Mouse (Mus musculus): ENCODE results near the gene Kif5a.

Kif5a gene

DNA sequence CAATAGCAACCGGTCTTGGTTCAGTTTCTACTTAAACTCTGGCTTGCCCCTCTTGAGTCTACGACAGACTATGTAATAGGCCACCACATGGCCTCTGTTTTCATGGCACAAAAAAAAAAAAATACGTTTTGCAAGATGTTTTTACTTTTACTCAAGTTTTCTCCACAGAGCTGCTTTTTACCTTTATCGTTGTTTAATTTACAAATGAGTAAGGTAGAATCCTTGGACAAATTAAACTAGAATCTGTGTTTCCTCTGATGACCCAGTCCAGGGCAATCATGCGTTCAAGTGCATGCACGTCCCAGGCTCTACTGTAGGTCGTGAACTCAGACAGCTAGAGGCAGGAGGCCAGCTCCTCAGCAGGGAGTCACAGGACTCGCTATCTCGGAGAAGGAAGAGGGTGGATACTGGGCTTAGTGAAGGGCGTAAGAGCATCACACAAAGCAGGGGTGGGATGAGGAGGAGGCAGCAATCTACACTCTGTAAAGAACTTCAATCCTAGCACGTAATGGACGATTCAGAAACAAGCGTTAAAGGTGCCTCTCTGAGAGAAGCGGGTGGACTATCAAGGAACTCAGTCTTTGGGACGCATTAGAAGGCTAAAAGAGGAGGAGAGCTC lies 26.5 kb upstream of the Kif5a start:
- in situ Hi-C loops (cut with MboI, MseI) = no loop called here

DNA sequence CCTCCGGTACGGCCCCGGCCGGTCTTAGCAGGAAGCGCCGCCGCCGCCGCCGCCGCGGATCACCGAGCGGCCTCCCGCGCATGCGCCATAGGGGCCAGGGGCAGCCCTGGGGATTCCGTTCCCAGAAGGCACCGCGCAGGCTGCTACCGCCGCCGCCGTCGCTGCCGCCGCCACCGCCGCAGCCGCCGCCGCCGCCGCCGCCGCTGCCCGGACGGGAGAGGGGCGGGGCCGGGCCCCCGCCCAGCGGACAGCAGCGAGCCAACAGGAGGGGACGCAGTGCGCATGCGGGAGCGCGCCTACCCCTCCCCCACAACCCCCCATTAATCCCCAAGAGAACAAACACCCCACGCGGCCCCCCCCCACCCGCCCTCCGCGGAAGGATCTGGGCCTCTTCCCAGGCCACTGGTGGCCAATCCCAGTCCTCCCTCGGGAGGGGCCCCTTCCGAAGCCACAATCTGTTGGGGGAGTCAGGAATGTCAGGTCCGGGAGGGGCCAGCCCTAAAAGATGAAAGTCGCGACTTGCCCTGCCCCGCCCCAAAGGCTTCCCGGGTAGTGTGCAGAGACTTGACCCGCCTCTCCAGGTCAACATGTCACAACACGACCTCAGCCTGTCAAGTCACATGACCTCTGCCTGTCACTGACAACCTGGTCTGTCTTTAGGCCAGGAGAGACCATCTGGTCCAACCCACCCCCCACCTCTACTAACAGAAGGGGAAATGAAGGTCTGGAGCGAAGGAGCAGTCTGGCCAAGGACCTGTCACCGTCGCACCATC lies 25.8 kb upstream of the Kif5a start, which contains the start of gene Mbd6:
Mbd6 (minus strand) TSS at position 219 of the 773 bp plus-strand sequence.
- in situ Hi-C loops (cut with MboI, MseI) = no loop called here

DNA sequence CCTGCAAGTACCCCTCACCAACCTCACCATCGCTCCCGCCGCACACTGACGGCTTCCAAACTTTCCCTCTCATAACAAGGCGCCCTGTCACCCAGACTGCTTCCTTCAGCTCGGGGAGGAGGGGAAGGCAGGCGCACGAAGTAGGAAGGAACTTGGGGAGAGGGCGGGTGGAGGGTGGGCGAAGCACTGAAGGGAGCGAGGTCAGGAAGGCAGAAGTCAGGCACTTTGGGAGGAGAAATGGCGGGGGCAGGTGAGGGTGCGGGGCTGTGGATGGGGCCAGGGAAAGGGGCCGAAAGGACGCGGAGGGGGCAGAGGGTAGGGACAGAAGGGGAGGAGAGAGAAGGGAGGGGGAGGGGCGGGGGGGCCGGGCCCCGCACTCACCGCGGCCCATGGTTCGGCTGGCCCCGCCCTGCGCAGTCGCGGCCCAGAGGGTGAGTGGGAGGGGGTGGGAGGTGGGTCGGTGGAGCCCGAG lies 25.2 kb upstream of the Kif5a start:
- in situ Hi-C loops (cut with MboI, MseI) = no loop called here

DNA sequence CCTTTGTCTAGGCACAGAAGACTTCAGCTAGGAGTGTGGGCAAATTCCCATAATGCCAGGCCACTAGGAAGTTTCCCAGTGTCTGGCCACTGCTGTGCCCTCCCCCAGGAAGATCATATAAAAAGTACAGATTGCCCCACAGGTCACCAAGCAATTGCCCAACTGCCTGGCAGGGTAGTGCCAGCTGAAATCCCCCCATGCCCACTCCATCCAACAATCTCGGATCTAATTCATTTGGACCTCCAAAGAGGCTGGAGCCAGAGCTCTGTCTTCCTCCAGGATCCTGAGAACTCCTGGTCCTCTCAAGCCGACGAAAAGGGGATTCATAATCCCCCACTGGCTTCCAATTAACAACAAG lies 24.8 kb upstream of the Kif5a start:
- in situ Hi-C loops (cut with MboI, MseI) = no loop called here

DNA sequence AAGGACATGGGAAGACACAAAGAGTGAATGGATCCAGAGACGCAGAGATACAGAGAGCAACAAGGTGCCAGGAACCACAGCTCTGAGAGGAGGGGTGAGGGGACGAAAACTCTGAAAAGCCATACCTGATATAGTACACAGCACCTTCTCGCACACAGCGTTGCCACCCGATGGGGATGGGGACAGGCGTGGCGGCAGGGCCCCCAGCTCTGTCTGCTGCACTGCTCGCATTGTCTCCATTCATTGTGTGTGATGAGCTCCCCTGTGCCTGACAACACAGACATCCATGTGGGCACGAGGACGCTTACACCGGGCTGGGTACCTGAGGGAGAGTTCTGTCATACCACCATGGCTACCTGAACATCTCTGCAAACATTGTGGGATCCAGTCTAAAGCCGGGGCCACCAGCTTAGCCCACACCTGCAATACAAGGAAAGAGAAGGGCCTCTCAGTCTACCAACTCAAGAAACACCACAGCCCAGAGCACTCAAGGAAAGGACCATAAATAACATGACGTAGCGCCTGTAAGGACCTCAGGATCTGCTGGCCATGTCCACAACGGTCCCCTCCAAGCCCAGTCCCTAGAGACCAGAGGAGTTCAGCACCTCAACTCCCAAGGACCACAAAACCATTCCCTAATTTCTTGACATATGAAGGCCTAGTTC lies 24.3 kb upstream of the Kif5a start:
- in situ Hi-C loops (cut with MboI, MseI) = no loop called here

DNA sequence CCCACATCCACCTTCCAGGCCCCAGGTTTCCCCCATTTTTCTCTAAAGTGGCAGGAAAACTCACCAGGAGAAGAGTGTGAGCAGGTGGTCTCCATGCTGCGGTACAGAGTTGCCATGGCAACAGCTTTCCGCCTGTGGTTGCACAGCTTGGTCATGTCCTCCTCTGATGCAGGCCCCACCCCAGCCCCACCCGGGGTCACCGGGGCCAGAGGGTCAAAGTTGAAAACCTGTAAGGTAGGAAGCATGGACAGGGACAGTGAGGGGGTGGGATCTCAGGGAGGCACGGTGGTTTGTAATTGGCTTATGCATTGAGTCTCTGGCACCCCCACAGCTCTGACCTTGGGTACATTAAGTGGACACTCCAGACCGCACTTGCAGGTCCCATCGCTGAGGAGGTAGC lies 23.6 kb upstream of the Kif5a start:
- in situ Hi-C loops (cut with MboI, MseI) = no loop called here

DNA sequence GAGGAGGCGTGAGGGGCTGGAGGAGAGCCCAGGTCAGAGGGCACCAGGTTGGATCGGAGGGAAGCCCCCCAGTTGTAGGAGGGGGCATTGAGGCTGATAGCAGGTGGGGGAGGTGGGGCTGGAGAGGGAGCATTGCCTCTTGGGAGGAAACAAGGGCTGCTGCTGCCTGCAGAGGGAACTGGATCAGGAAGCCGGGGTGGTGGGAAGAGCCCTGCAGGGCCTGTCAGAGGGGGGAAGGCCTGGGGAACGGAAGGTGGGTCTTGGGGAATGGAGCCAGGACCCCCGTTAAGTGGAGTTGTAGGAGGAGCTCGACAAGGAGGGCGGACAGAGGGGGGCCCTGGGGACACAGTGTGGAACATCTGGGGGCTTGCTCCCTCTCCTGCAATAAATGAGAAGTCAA lies 23.0 kb upstream of the Kif5a start:
- in situ Hi-C loops (cut with MboI, MseI) = no loop called here

DNA sequence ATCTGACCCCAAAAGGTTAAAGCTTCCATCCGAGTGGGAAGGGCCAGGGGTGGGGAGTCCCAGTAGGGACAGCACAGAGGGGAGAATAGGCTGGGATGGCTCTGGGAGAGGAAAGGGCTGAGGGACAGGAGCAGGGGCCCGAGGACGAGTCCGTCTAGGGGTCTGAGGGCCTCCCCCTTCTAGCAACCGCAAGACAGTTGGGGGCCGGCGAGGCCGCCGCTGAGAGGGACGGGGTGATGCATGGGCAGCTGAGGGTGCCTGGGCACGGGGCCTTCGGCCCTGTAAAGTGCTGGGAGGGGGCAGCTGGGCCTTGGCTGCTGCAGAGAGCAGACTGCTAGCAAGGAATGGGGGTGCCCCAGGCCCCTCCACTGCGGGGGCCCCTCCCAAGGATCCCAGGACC lies 22.5 kb upstream of the Kif5a start:
- in situ Hi-C loops (cut with MboI, MseI) = no loop called here

DNA sequence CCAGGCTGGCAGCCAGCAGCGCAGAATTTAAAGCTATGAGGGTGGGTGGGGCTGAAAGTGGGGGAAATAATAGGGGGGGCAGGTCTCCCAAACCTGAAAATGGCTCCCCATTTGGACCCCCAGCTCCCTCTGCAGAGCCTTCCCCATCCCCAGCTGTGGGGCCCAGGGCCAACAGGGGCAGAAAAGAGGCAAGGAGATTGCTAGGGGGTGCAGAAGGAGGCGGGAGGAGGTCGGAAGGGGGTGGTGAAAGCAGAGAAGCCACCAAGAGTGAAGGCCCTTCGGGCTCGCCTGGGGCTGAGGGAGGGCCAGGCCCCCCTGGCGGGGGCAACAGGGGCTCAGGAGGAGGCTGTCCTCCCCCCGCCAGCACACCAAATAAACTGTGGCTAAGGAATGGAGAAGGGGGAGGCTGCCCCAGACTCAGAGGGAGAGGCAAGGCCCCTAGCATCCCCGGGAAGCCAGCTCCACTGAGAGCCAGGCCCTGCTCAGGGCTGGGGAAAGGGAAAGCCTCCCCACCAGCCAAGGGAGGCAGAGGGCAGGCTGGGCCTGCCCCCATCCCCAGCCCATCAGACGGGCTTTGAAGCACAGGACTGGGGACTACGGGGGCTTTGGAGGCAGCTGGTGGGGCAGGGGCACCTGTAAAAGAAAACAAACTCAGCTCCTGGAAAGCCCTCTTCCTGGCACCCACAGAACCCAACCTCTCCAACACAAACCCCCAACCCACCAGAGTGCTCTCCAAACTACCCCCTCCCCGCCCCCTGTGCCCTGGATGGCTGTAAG lies 21.8 kb upstream of the Kif5a start:
- in situ Hi-C loops (cut with MboI, MseI) = no loop called here

DNA sequence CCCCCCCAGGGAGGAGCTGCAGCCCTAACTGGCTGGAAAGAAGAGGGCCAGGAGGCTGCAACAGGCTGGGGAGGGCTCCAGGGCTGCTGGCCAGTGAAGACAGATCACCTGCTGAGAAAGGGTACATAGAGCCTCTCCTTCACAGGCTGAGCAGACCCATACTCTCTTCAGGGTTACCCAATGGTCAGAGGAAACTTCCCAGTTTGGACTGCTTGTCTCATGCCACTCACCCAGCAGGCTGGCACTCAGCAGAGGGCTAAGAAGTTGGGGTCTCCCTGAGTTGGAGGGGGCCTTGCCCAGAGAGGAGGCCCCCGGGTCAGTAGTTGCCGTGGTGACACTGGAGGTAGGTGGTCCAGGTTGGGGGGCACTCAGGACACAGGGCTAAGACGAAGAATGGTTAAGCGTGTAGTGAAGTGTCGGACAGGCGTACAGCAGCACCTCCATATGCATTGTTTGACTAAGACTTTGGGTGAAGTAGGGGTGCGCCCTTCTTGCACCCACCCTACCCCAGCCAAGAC lies 21.0 kb upstream of the Kif5a start:
- in situ Hi-C loops (cut with MboI, MseI) = no loop called here

DNA sequence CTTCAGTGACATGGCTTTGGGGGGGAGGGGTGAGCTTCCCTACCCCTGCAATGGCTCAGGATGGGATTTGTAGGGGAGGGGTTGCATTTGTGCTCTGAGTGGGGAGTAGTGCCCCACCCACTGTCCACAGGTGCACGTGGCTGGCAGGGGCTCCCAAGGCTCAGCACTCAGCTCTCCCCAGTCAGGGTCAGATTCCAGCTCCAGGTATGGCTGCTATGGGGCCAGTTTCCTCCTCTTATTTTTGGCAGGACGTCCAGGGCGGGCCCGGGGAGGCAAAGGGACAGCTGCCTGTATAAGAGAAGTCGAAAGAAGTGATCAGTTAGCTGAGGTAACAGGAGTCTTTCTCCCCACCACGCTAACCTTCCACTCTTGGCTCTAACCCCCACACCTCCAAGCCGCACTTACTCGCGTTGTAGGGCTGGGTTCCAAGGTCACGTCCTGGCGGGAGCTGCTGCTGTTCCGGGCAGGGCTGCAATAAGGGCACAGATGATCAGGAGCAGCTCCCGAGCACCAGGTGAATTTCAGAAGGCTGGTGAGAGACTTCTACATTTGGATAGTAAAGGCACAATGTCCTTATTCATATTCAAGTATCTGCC lies 19.6 kb upstream of the Kif5a start:
- in situ Hi-C loops (cut with MboI, MseI) = no loop called here

DNA sequence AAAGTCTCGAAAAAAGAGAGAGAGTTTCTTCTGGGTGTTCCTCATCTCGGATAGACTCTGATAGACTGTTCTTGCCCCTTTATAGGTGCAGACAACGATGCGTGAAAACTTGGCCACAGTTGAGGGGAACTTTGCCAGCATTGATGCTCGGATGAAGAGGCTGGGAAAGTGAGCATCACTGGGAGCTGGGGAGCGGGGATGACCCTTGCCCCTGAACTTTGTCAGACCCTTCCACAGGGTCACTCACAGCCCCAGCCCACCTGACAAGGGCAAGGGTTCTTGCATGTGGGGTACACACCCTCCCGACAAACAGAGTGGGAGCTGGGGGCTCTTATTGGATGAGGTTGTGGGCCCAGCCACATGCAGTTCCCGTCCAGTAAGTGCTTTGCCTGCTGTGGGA lies 18.2 kb upstream of the Kif5a start:
- in situ Hi-C loops (cut with MboI, MseI) = no loop called here

DNA sequence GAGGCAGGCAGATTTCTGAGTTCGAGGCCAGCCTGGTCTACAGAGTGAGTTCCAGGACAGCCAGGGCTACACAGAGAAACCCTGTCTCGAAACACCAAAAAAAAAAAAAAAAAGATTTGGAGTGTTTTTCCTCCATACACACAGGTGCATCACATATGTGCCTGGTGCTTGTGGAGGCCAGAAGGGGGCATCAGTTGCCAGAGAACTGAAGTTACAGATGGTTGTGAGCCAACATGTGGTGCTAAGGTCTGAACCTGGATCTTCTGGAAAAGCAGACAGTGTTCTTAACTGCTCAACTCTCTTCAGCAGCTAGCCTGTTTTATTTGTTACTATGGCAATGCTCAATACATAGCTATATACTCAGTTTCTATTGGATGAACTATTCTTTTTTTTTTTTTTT lies 16.6 kb upstream of the Kif5a start:
- in situ Hi-C loops (cut with MboI, MseI) = no loop called here

DNA sequence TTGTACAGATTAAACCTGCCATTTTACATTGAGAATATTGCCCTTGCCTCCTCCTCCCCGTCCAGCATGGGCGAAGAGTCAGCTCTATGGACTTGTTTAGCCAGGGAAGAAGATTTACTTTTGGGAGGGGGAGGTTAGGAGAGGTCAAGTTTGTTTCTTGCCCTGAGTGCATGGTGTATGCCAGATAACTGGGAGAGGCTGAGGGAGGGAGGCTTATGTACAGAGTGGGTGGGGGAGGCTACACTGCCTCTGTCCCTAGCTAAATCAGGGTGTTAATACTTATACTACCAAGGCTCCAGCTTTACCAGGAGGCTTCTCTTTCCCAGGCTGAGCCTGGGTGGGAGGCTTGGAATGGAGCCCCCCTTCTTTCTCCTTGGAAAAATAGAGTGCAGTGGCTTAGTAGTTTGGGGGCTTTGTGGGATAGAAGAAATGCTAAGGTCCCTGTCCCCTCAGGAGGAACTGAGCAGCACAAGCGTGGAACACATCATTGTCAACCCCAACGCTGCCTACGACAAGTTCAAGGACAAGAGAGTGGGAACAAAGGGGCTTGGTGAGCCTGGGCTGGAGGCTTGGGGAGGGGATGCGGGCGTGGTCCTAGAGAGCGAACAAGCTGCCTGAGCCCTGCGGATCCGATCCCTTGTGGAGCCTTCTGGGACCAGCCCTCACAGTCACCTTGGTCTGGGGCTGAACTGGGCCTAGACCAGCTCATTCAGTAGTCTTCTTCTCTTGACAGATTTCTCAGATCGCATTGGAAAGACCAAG lies 11.3 kb upstream of the Kif5a start:
- in situ Hi-C loops (cut with MboI, MseI) = no loop called here

DNA sequence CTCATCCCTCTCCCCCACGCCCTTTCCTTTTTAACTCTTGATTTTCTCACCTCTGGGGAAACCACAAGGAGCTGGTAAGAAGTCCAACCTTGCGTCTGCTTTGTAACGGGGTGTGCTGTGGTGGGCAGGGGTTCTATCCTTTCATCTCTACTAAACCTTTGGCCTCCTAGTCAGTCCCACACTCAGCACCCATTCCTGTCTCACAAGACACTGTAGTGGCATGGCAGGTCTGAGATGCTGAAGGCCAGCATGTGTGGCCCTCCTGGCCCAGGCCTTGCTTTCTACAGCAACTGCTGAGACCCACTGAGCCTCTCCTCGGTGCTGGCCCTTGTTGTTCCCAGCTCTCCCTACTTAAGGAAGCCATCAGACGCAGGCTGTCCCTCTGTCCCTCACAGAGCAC lies 9.2 kb upstream of the Kif5a start:
- in situ Hi-C loops (cut with MboI, MseI) = no loop called here

DNA sequence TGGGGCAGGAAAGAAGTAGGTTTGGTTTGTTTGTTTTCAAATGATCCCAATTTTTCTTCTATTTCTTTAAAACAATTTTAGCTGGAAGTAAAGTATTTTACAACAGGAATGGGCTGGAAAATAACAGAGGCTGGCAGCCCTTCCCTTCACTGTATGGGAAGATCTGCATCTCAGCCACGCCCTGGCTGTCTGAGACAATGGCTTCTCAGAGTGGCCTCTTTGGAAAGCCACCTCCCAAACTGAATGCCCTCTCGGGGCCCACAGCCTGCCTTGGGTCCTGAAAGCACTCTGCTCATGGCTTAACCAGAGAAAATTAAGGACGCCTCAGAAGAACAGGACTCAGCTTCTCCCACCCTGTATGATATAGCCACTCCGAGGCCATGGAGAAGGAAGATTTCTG lies 6.7 kb upstream of the Kif5a start:
- in situ Hi-C loops (cut with MboI, MseI) = no loop called here

DNA sequence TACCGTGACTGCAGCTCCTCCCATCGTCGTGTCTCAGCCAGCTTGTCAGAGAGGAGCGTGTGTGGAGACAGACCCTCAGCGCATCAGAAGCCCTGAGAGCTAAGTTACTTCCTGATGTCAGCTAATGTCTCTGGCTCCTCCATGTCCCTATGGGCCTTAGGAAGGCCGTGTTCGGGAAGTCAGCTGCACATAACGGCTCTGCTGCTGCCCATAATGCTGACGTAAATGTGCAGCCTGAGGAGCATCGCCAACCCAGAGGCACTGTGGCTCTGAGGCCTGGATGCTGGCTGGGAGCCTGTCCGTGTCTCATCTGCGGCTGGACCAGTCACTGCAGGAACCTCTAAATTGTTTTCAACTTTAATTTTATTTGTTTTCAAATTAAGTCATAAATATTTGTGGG lies 5.9 kb upstream of the Kif5a start:
- in situ Hi-C loops (cut with MboI, MseI) = no loop called here

DNA sequence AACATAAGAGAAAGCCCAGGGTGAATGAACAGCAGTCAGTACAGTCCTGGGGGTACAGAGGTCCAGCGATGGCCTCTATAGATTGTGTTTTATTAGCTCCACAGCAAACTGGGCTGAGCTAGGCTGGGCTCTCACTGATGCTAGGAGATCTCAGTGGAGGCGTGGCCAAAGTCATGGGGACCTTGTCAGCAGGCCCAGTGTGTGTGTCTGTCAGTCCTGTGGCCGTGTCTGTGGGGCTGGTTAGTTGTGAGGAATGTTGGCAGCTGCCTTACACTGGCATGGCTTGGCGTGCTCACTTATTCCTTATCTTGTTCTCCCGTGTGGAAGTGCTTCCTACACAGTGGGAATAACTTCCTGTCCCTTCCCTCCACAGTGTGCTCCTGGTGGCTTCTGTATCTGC lies 5.3 kb upstream of the Kif5a start:
- in situ Hi-C loops (cut with MboI, MseI) = no loop called here

DNA sequence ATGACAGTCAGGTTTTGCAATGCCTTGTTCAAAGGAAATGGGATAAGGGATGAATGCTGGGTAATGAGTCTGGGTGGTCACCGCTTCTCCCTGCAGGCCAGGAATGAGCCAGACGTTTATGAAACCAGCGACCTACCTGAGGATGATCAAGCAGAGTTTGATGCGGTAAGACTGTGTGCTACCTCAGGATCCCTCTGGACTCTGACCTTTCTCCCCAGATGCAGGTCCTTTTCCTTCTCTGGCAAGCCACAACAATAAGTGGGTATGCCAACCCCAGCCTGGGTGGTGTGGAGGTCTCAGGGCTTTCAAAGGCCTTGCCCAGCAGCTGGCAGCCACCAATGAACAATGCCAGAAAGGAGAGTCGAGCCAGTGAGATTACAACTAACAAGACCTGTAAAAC lies 4.2 kb upstream of the Kif5a start:
- in situ Hi-C loops (cut with MboI, MseI) = no loop called here

DNA sequence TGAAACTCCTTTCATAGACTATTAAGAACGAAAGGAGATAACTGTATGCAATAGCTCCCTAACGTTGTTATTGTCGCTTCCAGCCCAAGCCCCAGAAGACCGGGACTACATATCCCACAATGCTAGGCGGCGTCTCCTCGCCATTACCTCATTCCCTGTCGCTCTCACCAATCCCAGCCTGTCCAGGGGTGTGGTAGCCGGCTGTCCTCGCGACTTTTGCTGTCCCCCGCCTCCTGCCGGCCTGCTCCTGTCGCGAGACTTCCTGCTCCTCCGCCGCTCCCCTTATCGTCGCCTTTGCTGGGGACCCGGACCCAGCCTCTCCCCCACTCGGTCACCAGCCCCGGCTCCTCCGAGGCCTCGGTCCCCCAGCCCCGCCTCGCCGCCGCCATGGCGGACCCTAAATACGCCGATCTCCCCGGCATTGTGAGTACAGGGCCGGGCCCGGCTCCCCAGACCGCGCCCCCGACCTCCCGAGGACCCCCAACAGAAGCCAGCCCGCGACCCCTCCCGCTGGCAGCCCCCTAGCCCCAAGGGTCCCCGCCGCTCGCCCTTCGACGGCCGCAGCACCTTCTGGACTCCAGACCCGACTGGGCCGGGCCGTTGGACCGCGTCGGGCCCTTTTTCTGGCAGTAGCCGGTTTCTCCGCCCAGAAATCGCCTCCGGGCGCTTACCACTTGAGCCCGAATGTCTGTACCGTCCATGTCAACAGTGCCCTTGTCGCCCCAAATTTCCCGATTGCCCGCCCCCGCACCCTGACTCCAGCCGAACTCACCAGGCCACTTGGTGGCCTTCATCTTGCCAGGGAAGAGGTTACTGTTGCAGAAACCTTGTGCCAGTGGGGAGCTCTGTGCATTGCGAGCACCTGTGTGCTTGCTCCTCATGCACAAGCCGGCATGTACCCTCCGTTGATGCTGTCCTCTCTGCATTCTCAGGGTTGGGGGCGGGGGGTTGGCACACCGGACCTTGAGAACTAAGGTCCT lies 3.3 kb upstream of the Kif5a start, which contains the start of gene Dctn2:
Dctn2 (plus strand) TSS at position 257 of the 980 bp plus-strand sequence.
- in situ Hi-C loops (cut with MboI, MseI) = no loop called here

Measured in T-helper 2 cell (primary cell).